Mouse (Mus musculus) spleen, embryonic (tissue): ENCODE measurements around the gene Pdzrn4.
"Not testable (repeated sequence)": the region's sequence is repeated elsewhere in the genome, so short reads cannot be mapped to it uniquely, and the experiment has no call there.

ENCODE experiments used
- CTCF ChIA-PET: fragments of 350-600 bp; sonication (Branson Sonifier 250); formaldehyde crosslinking; loops from one replicate; lab custom pipeline; 2022; lab: Charles Lee

Pdzrn4 gene

DNA sequence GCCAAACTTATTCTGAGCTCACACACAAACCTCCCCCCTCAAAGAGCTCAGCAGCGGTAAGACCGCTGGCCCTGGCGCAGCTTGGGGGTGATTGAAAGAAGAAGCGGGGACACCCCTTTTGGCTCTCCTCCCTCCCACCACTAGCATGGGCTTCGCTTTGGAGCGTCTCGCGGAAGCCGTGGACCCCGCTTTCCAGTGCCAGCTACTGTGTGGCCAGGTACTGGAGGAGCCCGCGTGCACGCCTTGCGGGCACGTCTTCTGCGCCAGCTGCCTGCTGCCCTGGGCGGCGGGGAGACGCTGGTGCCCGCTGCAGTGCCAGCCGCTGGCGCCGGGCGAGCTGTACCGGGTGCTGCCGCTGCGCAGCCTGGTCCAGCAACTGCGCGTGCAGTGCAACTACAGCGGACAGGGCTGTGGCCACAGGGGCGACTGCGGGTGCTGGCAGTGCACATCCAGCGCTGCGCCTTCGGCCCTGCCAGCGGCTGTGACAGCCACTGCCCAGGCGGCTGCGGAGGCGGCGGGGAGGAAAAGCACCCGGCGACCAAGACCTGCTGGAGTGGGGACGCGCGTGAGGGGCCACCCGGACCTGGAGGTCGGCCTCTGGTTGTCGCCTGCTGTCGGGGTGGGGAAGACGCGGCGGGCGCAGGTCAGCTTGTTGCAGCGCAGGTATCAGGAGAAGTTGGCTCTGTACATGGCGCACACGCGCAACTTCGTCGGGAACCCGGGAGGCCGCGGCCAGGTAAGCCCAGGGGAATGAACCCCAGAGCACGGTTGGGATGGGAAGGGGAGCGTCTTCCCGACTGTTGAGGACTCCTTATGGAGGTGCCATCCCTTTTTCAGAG lies at the start of gene Pdzrn4:
Gene Pdzrn4 (plus strand): TSS at position 112 of the 839 bp plus-strand sequence.
- CTCF ChIA-PET: no interaction called here

- CTCF ChIA-PET: no interaction called here
These were observed 49.3 kb upstream of the Pdzrn4 start for GRCm38 (mm10) chr15:92347426-92347825.

- CTCF ChIA-PET: no interaction called here
These were observed 48.8 kb upstream of the Pdzrn4 start for GRCm38 (mm10) chr15:92347902-92348301.

DNA sequence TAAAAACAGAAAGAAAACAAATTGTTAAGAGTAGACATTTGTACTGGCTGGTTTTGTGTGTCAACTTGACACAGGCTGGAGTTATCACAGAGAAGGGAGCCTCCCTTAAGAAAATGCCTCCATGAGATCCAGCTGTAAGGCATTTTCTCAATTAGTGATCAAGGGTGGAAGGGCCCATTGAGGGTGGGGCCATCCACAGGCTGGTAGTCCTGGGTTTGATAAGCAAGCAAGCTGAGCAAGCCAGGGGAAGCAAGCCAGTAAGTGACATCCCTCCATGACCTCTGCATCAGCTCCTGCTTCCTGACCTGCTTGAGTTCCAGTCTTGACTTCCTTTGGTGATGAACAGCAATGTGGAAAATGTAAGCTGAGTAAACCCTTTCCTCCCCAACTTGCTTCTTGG lies 48.2 kb upstream of the Pdzrn4 start:
- CTCF ChIA-PET: not testable (repeated sequence)

- CTCF ChIA-PET: no interaction called here
These were observed 32.5 kb upstream of the Pdzrn4 start for GRCm38 (mm10) chr15:92364153-92364552.

DNA sequence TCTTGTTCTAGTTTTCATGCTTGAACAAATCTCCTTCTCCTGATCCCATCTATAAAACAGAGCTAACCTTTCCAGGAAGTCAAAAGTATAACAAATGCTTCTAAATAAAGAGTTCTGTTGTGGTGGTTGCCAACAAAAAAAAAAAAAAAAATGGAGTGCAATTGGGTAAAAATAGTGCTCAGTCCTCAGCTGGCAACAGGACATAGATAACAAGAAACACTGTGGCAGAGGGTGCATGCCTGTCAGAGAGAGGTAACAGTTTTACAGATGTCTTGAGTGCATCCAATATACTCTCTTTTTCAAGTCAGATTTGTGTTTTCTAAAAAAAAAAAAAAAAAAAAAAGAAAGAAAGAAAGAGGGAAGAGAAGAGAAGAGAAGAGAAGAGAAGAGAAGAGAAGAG lies 32.1 kb upstream of the Pdzrn4 start:
- CTCF ChIA-PET: no interaction called here

GRCm38 (mm10) chr15:92394811-92395210 lies 1.9 kb upstream of the Pdzrn4 start:
- CTCF ChIA-PET: no interaction called here

DNA sequence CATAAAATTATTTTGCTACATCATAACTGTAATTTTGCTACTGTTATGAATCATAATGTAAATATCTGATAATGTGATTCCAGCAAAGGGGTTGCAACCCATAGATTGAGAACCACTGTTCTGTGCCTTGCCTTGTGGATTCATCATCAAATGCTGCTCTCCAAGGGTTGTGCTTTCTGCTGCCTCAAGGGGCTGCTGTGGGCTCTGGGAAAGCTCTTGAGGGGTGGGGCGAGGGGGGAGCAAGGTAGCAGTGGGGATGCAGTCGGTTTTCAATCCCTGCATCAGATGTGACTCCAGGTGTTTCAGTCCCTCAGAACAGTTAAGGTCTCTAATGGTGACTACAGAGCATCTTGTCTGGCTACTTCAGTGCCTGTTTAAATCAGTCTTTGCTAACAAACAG lies 2.1 kb downstream of the Pdzrn4 start:
- CTCF ChIA-PET: interaction anchor here (0.6 kb wide), 1 partner anchor 33 kb away, joined by 10 read pairs; no protein-coding TSS in a partner anchor

DNA sequence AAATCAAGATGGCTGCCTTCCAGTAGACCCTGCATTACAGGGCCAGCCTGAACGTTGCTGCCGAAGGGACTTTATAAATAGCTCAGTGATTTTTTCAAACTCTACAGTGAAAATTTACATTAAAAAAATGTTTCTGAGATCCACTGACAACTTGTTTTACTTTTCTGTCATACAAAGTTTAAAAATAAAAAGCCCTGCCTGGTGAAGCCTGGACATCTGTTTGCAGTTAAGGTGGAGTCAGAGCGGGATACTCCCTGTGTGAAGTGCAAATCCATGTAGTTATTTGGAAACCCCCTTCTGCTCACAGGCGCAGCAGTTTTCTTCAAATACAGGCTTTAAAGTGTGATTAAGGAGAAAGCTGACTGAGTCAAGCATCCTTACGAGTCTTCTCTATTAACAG lies 2.6 kb downstream of the Pdzrn4 start:
- CTCF ChIA-PET: no interaction called here

GRCm38 (mm10) chr15:92401554-92401953 lies 4.9 kb downstream of the Pdzrn4 start:
- CTCF ChIA-PET: no interaction called here

DNA sequence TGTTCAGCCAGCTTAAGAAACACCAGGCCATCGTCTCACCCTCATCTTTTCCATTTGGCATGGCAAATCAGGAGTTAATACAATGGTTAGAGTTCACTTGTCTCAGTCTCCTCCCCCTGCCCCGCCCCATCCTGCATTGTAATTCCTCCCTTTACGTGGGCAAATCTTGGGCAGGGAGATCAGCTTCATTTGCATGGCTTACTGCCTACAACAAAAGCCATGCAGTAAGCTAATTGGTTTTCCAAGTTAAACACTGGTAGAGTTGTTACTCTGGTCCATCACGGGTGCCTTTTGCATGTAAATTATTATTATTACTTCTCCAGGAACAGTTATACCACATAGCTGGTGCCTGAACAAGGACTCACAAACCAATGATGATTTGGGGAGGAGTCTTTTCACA lies 18.6 kb downstream of the Pdzrn4 start:
- CTCF ChIA-PET: no interaction called here

DNA sequence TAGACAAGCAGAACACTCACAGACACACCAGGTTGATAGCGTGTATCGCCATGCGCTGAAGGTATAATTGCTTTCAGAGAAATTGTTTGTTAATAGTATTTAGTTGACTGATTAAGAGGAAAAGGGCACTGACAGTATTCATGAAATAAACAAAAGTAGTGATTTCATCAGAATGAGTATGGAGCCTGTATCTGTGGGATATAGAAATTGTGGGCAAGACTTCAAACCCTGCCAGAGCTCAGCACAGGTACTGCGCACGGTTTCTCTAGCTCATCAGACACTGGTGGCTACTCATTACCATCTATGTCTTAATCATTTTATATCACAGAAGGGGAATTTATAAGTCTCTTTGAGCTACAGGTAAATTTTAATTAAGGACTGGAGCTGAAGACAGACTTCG lies 19.5 kb downstream of the Pdzrn4 start:
- CTCF ChIA-PET: interaction anchor here (0.6 kb wide), 1 partner anchor 18 kb away, joined by 8 read pairs; no protein-coding TSS in a partner anchor

GRCm38 (mm10) chr15:92416658-92417057 lies 20.0 kb downstream of the Pdzrn4 start:
- CTCF ChIA-PET: interaction anchor here (0.6 kb wide), 1 partner anchor 19 kb away, joined by 8 read pairs; no protein-coding TSS in a partner anchor

DNA sequence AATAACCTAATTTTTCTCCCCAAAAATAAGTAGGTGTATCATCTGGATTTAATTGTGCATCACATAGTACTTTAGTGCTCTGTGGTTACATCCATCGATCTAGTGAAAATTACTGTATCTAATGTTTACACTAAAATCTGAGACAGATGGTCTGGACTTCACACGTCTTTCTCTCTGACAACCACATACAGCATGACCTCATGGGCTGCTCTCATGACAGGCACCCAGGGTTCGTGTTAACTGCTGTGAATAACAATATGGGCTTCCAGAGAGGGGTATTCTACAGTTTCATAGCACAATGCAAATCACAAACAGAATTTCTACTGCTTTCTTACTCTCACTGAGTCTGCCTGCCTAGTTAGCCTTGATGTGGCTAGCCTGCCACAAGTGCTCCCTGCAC lies 20.4 kb downstream of the Pdzrn4 start:
- CTCF ChIA-PET: no interaction called here

DNA sequence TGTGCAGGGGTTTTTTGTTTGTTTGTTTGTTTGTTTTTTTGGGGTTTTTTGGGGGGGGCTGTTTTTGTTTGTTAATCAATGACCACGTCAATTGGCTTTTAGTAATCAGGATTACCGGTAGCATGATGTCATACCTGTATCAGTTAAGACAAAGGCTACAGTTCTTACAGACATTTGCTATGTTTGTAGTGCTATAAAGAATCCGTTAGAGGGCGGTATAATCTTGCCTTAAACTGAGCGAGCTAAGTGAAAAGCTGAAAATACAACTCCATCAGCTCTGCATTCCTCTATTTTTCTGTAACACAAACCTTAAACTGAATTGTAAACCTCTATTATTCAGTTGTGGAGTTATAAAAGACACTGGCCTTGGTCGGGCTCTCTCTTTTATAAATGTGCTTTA lies 37.9 kb downstream of the Pdzrn4 start:
- CTCF ChIA-PET: no interaction called here

GRCm38 (mm10) chr15:92435306-92435705 lies 38.6 kb downstream of the Pdzrn4 start:
- CTCF ChIA-PET: no interaction called here

GRCm38 (mm10) chr15:92441630-92442180 lies 45.0 kb downstream of the Pdzrn4 start:
- CTCF ChIA-PET: no interaction called here

DNA sequence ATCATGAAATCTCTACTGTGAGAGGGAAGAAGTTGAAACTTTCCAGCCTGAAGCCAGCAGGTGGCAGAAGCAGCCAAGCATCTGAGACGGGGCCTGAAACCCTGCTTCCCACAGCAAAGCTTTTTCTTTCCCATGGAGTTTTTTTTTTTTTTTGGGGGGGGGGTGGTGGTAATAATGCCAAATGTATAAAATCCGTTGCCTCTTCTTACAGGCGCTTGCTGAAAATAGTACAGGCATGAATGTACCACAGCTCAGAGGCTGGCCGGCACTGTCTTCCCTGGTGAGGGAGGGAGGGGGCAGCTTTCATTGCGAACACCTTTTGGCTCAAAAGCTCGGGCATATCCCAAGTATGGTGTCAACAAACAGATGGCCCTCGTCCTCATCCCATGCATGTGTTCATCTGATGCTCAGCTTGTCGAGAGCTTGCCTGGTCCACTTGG lies 51.0 kb downstream of the Pdzrn4 start:
- CTCF ChIA-PET: no interaction called here

DNA sequence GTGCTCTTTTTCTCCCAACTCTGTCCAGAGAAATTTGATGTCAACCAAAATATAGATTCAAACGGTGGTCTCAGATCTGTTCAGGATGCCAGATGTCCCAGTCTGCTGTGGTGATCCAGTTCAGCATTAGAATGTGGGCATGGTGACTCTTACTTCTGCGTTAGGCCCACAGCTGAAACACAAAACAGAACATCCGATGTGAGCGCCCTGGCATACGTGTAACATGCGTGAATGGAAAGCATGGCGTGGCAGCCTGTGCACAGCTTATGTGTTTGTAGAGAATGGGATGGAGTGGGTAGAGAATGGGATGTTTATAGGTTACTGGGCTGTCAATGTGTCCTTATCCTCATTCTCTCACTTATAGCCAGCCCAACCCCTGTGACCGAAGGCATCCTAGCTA lies 52.4 kb downstream of the Pdzrn4 start:
- CTCF ChIA-PET: no interaction called here

DNA sequence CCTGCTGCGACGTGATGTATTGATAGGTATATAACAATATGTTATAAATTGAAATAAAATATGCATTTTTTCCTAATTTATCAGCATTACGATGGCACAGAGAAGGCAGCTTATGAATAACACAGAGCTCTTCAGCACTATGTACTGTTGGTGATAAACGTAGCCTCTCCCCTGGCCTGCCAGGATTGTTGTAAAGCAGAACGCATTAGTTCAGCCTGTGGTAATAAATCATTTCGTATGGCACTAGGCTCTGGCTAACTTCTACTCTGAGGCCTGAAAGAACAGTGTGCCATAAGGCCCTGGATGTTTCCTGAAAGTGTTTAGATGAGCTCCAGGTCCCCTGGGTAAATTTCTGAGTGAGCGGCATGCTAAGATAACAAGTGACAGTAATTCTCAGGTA lies 55.9 kb downstream of the Pdzrn4 start:
- CTCF ChIA-PET: no interaction called here

DNA sequence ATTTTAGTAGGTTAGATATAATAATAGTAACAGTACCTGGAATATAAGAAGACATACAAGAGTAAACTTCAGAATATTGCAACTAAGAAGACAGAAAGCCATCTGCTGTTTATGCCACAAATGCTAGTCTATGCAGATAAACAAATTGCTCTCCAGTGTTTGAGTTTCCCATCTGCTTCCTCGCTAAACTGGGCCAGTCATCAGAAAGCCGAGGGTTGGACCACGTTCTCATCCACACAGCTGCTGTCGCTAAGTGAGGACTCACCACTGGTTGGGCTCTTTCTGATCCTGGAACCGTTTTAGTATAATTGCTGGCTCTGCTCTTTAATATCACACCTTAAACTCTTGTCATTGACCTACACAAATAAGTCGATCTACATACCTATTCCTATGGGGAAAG lies 85.5 kb downstream of the Pdzrn4 start:
- CTCF ChIA-PET: no interaction called here

GRCm38 (mm10) chr15:92491376-92491775 lies 94.7 kb downstream of the Pdzrn4 start:
- CTCF ChIA-PET: no interaction called here
